Mouse (Mus musculus) natural killer cell, adult 2 months (primary cell): ENCODE data around the gene Stk38l.
A peak's percentile ranks its signal among the peaks of the same experiment; 100 is the strongest.
"Not testable (repeated sequence)": the region's sequence is repeated elsewhere in the genome, so short reads cannot be mapped to it uniquely, and the experiment has no call there.

Source experiments
- DNase-seq, 2 experiments: peaks; one replicate each; pipeline ENCODE4 v3.0.0; 2022; ENCODE audit warnings: low spot score in 2 of 2

Gene Stk38l

GRCm38 (mm10) chr6:146770005-146770745, 45.4 kb downstream of the Stk38l start:
- DNase-seq, result no peak

- no peak for DNase-seq
Measured at GRCm38 (mm10) chr6:146770808-146771207, 46.0 kb downstream of the Stk38l start.

- not testable (repeated sequence) for DNase-seq
Measured at GRCm38 (mm10) chr6:146775864-146776263, 51.1 kb downstream of the Stk38l start.

- DNase-seq, result peak; percentile 31 to 56
Measured at GRCm38 (mm10) chr6:146776610-146777389, 52.0 kb downstream of the Stk38l start.

- DNase-seq, result no peak
Measured at GRCm38 (mm10) chr6:146778055-146778454, 53.3 kb downstream of the Stk38l start.

- no peak for DNase-seq
Measured at GRCm38 (mm10) chr6:146781566-146781965, 56.8 kb downstream of the Stk38l start.

GRCm38 (mm10) chr6:146793527-146793926, 68.7 kb downstream of the Stk38l start:
- no peak for DNase-seq

GRCm38 (mm10) chr6:146795166-146795923, 70.5 kb downstream of the Stk38l start:
- DNase-seq, result no peak

- no peak for DNase-seq
Measured at GRCm38 (mm10) chr6:146795924-146796545, 71.2 kb downstream of the Stk38l start, which contains the start of gene Arntl2. Gene Arntl2 (plus strand): TSS chr6:146796055.

GRCm38 (mm10) chr6:146797446-146797845, 72.7 kb downstream of the Stk38l start:
- DNase-seq, result no peak

- no peak for DNase-seq
Measured at GRCm38 (mm10) chr6:146809991-146810390, 85.2 kb downstream of the Stk38l start.

GRCm38 (mm10) chr6:146813007-146813406, 88.2 kb downstream of the Stk38l start:
- DNase-seq, result no peak

GRCm38 (mm10) chr6:146820177-146820965, 95.6 kb downstream of the Stk38l start:
- DNase-seq, result no peak

GRCm38 (mm10) chr6:146821958-146822357, 97.2 kb downstream of the Stk38l start:
- no peak for DNase-seq

GRCm38 (mm10) chr6:146824727-146825486, 100.1 kb downstream of the Stk38l start:
- peak; percentile 16 to 31 for DNase-seq

GRCm38 (mm10) chr6:146825487-146825773, 100.6 kb downstream of the Stk38l start:
- no peak for DNase-seq
